Mouse (Mus musculus): ENCODE measurements at regions not wholly inside any gene's neighbourhood (a gene's known extent, or its start where the extent isn't known, plus 50 kb on each side); places are given as distances from the start of the nearest gene placed in this dataset.
A peak's percentile ranks its signal among the peaks of the same experiment; 100 is the strongest.

DNA sequence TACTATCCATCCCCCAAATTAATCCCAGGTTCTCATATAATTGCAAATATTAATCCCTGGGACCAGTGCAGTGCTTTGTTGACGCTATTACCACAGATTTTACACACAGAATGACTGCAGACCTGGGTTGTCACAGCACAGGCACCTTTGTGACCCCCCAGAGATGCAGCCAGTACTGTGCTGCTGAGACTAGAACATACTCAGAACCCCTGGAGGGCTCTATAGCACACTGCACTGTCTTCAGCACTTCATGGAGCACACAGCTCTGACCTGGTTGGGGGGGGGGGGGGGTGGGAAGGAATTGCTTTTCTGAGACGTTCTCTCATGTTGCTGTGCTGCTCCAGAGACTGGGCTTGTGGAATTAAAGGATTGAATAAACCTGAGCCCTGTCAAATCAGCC, 154.9 kb upstream of the Gm34302 start:
- no peak for DNase-seq

DNA sequence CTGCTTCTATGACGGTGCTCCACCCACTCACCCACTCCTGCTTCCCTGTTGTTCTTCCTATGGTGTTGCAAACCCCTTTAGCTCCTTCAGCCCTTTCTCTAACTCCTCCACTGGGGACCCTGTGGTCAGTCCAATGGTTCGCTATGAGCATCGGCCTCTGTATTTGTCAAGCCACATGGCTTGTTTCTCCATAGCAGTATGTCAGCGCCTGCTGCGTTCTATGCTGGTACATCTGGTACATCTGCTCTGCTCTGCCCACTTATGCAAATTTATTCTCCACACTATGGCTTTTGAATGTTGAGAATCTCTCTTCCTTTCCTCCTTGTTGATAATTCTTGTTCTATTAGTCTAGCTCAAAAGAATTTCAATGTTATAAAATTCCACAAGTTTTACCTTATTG, 154.2 kb upstream of the Gm34302 start:
- no peak for DNase-seq

DNA sequence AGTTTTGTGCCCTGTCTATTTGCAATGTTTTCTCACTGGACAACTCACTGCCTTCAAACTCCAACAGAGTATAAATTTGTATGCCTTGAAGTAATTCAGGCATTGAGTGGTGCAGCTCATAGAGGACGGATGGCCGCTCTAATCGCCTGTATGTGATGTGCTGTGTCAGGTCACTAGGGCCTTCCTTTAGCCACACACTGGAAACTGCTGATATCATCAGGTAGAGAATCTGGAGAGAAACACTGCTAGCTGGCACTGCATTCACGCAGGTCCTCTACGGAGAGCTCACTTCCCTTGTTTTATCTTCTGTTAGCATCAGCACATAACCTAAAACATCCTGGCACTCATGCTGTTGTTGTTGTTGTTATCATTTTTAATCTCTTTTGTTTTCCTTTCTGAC, 144.0 kb upstream of the Gm34302 start:
- DNase-seq, result no peak

DNA sequence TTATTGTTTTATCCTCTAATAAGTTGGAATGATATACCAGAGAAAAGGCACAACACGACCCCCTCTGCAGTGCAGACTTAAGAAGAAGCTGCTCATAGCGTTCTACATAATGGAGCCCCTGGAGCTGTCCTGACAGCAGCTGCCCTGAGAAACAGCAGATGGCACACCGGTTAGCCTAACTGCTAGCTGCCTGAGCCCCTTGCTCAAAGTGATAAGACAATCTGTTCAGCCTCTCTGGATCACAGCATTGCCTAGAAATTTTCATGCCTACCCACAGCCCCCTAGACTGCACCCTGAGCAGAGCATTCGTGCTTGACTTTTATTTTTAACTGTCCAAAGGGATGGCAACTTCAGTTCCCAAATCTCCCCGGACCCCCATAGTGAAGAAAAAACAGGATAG, 132.4 kb upstream of the Gm34302 start:
- no peak for DNase-seq

DNA sequence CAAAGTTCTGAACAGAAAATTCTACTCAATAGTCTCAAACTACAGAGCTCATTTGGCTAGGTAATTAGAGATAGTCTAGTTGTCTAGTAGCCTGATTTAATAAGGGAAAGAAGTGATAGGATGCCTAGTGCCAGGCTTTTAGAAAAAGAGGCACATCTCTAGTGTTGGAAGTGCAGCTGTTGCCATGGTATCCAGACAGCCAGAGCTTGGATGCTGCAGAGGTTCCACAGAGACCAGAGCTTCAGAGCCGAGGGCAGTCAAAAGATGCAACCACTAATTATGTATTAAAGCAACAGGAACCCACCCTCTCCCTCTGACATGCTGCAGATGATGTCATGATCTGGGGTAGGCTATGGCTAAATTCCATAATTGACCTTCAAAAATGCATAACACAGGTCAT, 130.0 kb upstream of the Gm34302 start:
- no peak for DNase-seq

DNA sequence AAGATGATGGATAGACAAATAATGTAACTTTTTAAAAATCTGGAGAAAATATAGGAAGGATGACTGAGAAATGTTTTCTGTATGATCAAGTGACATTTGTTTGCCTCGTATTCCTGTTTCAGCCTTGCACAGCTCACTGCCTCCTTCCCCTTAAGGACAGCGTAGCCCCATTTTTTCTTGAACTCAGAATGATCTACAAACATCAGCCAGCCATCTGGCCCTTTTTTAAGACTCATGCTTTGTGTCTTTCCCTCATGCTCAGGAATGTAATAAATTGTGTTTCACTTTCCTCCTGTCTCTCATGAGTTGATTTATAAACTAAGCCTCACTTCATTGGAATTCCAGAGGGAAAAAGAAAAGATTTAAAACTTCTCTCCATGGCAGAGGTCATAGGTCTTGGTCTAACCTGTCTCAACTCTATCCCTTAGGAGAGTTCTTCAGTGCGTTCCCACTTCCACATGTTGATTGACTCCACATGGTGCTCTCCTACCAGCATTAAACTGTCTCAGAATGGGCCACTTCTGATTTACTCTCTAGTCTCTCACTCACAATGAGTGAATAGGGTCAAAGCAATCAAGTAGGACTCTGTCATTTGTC, 129.2 kb upstream of the Gm34302 start:
- no peak for DNase-seq

DNA sequence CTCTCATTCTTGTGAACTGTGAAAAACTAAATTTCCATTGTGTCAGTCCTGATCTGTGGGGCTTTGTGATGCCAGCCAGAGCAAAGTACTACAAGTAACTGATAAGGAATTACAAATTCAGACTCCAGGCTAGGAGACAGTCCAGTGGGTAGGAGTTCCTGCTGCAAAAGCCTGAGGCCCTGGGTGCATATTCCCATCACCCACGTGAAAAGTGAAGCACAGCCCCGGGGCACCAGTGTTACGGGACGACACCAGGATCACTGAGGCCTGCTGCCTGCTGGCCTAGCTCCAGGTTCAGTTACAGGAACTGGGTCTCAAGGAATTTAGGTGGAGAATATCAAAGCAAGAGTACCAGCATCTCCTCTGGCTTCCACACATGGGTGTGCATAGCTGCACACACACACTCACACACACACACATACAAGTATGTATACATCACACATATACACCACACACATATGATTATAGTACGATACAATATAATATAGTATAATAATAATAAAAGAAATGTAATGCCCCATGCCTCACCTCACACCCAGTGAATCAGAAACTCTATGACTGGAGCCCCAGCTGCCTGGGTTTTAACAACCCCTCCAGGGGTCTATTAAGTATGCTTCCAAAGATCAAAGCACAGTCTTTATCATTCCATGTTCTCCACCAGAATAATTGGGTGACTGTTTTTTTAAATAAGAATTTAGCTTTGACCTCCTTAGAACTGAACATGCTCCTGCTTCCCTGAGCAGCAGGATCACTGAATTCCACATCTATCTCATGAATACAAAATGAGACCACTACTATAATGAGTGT, 126.6 kb upstream of the Gm34302 start:
- no peak for DNase-seq

DNA sequence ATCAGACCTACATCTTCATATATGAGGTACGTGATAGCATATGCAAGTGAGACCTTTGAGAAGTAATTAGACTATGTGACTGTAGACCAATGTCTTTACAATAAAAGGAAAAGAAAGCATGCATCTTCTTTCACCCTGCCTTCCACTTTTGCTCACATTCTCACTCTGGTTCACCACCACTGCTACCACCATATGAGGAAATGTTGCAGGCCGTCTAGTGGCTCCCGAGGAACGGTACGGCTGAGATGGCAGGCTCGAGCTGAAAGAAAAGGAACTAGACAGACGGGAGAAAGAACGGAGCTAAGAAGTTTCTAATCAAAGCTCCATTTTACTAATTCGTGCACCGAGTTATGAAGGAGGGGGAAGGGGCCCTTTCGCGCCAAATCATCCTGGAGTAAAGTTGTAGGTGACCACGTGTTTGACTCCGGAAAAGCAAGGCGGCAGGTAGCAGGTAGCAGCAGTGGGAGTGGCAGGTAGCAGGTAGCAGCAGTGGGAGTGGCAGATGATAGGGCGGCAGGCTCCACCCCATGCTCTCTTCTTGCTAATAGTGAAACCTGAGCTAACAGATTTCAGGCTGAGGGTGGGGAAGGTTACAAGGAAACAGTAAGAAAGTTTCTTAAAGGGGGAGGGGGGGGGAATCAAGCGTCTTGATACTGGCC, 125.9 kb upstream of the Gm34302 start:
- DNase-seq, result no peak

DNA sequence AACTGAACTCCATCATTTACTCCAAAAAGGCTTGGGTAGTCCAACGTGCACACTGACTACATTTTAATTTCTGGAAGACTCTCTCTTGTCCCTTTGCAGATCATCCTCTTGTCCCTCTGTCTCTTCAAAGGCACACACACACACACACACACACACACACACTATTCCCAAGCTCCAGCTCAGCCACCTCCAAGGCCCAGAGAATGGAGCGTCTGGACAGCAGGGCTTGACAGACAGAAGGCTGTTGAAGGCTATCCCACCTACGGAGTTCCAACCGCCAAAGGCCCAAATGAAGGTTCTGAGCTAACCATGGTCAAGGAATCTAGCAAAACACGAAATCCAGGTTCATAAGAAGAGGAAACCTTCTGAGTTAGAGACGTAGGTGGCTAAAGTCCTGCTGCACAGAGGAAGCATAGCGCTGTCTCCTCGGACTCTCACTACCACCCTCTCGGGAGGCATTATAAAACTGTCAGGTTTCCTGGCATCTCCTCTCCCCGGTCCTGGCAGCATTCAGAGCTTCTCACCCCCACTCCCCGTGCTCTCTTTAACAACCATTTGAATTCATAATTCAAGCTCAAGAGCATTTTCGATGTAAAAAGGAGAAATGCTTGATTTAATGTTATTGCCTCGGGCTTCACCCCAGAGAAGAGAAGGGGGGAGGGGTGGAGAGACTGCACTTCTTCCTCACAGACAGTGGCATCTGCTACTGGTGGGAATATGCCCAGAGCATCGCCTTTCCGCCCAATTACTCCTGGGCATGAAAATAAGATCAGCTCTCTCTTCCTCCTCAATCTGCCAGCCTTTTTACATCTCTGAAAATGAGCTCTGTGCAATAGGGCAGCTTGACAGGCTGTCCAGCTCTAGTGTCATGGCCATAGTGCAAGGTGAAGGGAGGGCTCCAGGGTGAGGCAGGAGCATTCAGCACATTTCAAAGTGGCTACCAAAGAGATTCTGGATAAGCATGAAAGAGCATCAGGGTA, 99.3 kb upstream of the Gm34302 start:
- DNase-seq, result peak; percentile 46 to 47

DNA sequence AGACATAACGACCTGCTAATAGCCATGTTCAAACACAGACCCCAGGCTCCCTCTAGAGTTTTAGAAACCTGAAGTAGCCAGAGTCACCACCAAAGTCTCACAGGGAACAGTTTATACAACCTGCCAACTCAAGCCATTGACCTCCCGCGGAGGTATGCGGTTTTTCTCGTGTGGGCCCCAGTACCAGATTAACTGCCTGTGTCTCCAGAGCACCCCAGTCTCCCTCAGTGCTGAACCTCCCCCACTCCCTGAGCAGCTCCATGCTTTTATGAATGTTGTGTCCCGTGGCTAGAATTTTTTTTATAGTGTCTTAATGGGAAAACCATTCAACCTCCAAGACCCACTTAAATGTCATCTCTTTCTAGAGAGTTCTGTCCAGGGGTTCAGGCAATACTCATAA, 98.5 kb upstream of the Gm34302 start:
- no peak for DNase-seq

DNA sequence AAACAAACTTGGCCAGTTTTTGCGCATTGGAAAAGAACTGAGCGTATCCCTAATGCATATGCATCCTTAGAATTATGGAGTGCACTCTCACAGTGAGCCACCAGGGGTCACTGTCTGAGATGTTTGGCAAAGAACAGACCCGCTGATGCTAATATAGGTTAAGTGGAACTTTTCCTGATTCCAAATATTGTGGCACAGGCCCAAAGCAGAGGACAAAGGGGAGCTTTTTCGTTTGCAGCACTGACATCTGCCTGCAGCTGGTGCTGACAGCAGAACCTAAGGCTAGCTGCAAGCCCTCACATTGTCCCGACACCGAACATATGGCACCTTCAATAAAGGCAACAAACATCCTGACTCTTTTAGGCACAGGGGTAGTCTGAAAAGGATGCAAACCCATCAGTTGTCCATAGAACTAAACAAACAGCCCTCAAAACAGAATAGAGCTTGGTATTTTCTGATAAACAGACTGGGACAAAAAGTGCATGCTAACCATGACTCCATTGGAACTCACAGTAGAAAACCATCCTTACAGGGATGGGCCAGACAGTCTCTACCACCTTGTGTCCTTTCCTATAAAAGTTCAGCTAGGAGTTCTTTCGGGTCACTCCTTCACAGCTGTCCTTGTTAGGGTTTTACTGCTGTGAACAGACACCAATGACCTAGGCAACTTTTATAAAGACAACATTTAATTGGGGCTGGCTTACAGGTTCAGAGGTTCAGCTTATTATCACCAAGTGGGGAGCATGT, 87.1 kb upstream of the Gm34302 start:
- DNase-seq, result peak; percentile 74 to 80

DNA sequence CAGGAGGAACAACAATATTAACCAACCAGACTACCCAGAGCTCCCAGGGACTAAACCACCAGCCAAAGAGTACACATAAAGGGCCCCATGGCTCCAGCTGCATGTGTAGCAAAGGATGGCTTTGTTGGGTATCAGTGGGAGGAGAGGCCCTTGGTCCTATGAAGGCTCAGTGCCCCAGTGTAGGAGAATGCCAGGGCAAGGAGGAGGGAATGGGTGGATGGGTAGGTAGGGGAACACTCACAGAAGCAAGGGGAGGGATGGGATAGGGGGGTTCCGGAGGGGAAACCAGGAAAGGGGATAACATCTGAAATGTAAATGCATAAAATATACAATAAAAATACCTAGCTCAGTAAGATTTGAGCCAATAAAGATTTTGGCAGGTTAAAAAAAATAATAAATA, 86.4 kb upstream of the Gm34302 start:
- no peak for DNase-seq

DNA sequence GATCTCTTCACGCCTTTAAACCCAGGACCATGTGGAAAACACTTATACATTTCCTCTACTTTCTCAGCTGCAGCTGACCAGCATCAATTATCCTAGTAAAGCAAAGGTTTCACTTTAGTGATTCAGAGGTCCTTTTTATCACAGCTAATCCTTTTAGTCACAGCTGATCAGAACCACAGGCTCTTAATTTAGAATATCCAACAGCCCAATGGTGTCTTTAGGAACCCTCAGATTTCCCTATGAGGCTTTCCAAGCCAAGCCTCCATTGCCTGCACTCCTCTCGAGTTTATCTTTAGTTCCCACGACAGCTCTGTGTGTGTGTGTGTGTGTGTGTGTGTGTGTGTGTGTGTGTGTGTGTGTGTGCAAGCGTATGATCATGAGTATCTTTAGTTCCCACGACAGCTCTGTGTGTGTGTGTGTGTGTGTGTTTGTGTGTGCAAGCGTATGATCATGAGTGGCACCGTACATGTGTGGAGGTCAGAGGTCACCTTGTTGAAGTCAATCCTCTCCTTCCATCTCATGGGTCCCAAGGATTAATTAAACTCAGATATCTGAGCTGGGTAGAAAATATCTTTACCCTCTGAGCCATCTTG, 85.4 kb upstream of the Gm34302 start:
- no peak for DNase-seq

DNA sequence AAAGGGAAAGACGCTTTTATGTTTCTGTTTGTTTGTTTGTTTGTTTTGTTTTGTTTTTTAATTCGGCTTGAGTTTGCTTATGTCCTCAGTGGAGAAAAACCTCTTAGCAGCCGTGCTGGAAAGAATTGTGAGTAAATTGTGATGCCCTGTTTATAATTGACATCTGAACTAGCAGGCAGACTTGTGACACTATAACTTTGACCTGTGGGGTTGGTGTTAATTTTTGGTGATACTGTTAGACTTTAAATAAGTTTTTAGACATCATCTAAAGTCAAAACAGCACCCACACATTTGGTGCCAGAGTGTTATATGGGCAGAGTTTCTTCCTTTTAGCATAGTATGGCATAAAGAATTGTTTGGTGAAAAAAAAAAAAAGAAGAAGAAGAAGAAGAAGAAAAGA, 84.0 kb upstream of the Gm34302 start:
- DNase-seq, result no peak

DNA sequence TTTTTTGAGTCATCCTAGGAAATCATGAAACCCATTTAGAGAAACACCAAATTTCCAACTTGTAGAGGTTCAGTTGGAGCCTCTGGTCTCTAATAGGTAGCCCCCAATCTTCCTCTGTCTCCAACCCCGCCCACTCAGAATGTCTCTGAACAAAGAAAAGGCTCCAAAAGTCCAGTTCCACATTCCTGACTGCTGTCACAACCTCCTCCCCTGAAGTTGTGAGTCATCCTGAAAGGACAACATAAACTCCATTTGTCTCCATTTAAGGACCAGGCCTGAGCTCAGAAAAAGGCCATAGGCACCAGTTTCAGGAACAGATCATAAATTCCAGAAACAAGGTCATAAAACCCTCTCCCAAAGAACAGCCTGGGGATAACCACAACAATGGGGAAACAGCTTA, 79.4 kb upstream of the Gm34302 start:
- DNase-seq, result no peak

DNA sequence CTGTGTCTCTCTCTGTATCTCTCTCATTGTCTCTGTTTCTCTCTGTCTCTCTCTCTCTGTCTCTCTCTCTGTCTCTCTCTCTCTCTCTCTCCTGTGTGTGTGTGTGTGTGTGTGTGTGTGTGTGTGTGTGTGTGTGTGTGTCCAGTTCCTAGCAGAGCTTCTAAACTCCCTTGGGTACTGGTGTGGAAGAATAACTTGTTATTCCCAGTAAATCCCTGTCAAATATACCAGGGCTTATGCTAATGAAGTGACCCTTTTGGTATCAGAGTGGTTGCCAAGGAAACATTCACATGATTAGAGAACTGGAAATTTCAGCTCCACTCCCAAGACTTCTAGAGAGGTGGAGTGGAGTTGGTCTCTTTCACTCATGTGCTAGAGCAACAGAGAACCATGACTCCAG, 78.9 kb upstream of the Gm34302 start:
- no peak for DNase-seq

DNA sequence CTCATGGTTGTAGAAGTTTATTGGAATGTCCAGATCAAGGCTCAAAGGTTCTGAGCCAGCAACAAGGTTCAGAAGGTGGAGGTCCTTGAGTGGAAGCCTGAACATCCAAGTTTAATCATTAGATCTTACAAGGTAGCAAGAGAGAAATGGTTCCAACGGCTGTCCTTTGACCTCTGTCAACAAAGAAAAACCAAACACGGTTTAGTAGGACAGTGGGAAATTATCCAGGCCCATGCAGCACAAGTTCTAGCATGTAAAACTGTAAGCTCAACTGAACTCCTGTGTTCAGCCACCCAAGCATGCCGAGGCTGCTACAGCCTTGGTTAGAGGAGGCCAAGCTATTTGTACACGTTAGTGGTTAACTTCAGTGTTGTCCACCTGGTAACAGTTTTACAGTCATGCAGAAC, 77.1 kb upstream of the Gm34302 start:
- DNase-seq, result no peak

DNA sequence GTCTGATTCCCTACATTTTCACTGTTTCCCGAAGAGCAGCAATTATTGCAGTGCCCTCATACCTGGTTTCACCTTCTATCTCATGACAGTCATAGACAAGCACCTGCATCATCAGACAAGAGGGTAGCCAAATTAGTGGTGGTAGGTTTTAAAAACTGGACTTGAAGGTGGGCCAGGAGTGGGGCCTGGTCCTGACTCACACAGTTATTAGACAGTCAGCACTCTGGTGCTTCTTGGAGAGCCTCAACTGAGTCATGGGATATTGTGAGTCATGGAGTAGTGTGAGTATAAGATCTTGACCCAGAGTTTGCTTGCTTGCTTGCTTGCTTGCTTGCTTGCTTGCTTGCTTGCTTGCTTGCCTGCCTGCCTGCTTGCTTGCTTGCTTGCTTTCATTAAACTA, 73.1 kb upstream of the Gm34302 start:
- no peak for DNase-seq

DNA sequence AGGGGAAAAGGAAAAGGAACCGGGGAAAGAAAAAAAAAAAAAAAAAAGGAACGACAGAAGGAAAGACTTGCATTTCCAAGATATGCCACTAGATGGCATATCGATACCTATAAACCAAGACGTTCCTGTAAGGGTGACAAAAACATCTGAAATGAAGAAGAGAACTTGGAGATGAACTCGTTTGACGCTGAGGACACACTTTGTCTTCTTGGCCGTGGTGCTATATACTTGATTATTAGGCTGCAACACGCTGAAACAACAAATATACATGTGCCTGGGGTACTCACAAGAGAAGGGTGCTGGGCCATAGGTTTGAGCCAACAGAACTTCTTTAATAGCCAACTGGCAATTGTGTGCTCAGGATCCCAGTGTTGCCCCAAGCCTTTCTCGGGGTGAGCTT, 71.2 kb upstream of the Gm34302 start:
- DNase-seq, result peak in 1 of 2 experiments; percentile 34

DNA sequence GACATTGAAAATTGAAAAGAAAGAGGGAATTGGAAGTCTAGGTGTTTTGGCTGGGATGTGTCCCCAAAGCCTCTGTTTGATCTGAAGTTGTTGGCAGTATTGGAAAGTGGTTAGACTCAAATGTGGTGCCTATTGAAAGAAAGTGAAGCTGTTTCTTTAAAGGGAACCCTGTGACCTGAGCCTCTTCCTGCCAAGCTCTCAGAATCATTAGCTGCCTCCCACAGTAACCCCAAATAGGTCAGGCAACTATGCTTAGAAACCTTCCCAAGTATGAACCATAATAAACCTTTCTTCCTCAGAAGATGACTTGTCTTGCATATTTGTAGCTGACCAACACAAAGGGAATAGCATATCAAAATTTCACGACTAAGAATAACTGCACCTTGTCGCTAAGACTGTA, 69.7 kb upstream of the Gm34302 start:
- DNase-seq, result no peak

DNA sequence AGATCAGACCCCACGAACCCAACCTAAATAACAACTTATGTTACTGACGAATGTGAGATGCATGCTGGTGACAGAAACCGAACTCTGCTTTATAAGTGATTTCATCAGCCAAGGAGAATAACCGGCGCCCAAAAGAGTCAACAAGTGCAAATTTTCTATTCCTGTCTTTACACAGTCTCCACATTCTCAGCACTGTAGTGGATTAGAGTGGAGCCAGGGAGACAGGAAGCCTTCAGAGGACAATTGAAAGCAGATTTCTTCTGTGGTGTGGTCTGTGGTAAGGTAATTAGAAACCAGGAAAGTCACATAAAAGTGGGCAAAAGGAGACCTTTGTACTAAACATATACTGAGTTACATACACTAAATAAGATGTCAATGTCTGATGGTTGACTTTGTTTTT, 68.0 kb upstream of the Gm34302 start:
- DNase-seq, result no peak

All from cerebellum, postnatal 36 days (tissue).